Mouse (Mus musculus) cortical plate, adult 2 months (tissue): ENCODE measurements around the gene Siah3.

Experiments used
- CTCF ChIP-seq: fragments of 200-500 bp; IDR thresholded peaks from 2 replicates; pipeline ENCODE4 v1.5.1; 2011; ENCODE audit warnings: mild to moderate bottlenecking, control low read depth, low read length; ENCODE audit not compliant: insufficient read depth; ENCODE audit errors: extremely low read depth
- POLR2A ChIP-seq: fragments of 200-500 bp; IDR thresholded peaks from 2 replicates; pipeline ENCODE4 v1.6.1; 2011; ENCODE audit warnings: mild to moderate bottlenecking, low read length, control low read depth; ENCODE audit not compliant: insufficient read depth; ENCODE audit errors: extremely low read depth

DNA sequence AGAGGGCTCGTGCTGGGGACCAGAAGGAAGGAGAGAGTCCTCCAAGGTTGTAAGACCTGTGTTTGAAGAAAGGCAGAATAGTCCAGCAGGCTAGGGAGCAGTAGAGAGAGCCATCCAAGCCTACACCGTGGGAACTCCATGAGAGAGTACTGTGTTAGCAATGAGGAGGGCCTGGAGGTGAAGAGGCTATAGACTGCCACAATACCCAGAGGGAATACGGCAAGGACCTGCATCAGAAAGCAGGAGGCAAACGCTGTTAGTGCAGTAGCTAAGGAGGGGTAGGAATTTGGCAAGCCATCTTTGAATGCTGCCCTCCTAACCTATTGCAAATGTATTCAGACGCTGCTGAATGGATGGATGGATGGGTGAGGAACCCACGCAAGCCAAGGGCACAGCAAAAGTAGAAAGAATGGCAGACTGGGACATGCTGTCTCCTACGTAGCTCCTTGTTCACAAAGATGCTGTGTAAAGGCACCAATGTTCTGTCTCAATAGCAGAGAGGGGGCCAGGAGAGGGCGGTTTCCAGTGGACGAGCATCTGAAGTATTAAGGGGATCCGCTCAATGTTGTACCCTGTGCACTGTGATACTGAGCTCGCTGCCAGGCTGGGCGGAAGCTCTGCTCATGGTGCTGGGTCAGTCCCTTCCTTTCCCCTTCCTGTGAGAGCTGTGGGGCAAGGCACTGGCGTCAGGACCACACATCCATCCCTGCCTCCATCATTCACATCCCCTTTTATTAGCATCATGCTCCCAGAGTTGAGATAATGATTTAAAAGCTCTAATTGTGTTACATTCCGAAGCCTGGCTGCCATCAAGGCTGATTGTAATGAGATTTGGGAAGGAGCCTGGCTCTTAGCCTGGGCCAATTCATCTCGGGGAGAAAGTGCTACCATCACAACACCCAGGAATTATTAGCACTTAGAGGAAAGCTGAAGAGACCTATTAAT, 26.7 kb downstream of the Siah3 start:
- TF ChIP-seq CTCF (no peak), POLR2A (no peak)
